Mouse (Mus musculus): ENCODE measurements at regions not wholly inside any gene's neighbourhood (a gene's known extent, or its start where the extent isn't known, plus 50 kb on each side); places are given as distances from the start of the nearest gene placed in this dataset.

DNA sequence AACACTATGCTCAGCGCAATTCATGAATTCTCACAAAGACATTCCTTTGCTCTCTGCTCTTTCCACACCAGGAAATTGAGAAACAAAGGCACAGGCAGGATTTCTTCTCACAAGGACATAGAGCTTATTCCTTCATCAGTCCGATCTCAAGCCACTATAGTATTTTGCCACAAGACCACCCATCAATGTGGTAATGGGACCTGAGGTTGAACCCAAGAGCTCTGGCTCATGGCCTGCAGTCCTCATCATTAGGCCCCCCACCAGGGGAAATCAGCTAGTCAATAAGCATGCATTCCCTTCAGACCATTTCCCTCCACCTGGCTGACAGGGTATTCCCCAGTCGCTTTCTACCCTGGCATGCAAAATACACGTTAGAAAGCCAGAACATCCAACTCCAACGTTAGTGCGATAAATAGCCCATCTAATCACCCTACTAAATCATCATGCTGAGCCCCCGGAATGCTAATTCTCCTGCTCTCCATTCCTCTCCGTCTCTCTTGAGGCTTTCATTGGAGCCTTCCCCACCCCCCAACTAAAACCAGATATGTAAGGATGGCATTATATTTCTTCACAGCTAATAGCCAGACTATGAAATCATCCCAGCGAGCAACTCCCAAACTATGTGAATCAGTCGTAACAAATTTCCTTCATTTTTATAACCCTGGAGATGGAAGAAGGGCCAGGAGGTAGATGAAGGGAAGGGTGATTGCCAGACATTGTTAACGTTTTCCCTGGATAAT is 586.2 kb downstream of the Ets1 start:
- TF ChIP-seq EP300 (IDR thresholded peaks at IDR 0.05; ENCODE audit: low read depth): no peak
- TF ChIP-seq CTCF (IDR thresholded peaks at IDR 0.05; ENCODE audit: low read depth): no peak

Data from liver, postnatal 0 days (tissue).